8 mouse cellular contexts compared by ENCODE assay signal in the genomic region with DNA sequence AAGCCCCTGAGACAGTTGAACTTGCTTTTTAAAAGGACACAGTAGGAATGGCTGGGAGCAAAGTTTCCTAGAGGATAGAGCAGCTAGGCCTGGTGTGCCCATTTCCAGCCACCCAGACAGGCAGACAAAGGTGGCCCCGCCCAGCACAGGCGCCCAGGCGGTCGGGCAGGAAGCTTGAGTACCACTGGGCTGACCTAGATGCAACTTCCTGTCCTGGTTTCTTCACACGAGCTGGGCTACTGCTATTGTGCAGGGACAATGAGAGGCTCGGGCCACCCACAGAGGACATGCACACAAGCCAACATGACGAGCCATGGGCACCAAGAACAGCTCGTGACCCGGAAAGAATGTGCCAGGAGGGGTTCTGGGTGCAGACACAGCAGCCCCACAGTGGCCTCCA.
DNase-seq lines count a peak whose midpoint lies in the region; ATAC-seq and TF ChIP-seq lines count a peak whose summit lies in the region.

No protein-coding gene starts in this region.

- H3K36me3 ChIP-seq in embryonic facial prominence, embryonic 10.5 days (replicated peaks) = peaks cover 11% of the 10 kb centered on the region
- H3K36me3 ChIP-seq in hindbrain, embryonic 12.5 days = 0 out of 2 replicates have a peak, but pooled peaks cover 4% of the 10 kb centered on the region
- H3K36me3 ChIP-seq in liver, embryonic 15.5 days (replicated peaks) = peaks cover 13% of the 10 kb centered on the region
- H3K36me3 ChIP-seq in small intestine, adult 2 months (ENCODE audit: control insufficient read depth, insufficient read depth, low read length) = no peaks in the 10 kb centered on the region

- H3K4me1 ChIP-seq in embryonic facial prominence, embryonic 10.5 days = peaks cover 69% of the 10 kb centered on the region
- H3K4me1 ChIP-seq in hindbrain, embryonic 12.5 days = peaks cover 51% of the 10 kb centered on the region
- H3K4me1 ChIP-seq in liver, embryonic 15.5 days (replicated peaks) = peaks cover 37% of the 10 kb centered on the region
- H3K4me1 ChIP-seq in small intestine, adult 2 months (ENCODE audit: control insufficient read depth, insufficient read depth, insufficient read length, low read length) = peaks cover 17% of the 10 kb centered on the region

- WGBS in embryonic facial prominence, embryonic 10.5 days = 58% methylated on average over 9 of the region's 9 CpGs
- WGBS in hindbrain, embryonic 12.5 days = 34% methylated on average over 9 of the region's 9 CpGs
- WGBS in liver, embryonic 15.5 days (ENCODE audit: insufficient replicate concordance) = 33% methylated on average over 9 of the region's 9 CpGs
- WGBS in small intestine, adult 2 months = 60% methylated on average over 9 of the region's 9 CpGs

- no peaks in the 10 kb centered on the region for H3K27me3 ChIP-seq in embryonic facial prominence, embryonic 10.5 days (replicated peaks; ENCODE audit: low read depth, poor library complexity, severe bottlenecking)
- no peaks in the 10 kb centered on the region for H3K27me3 ChIP-seq in hindbrain, embryonic 12.5 days
- H3K27me3 ChIP-seq in liver, embryonic 15.5 days = no peaks in the 10 kb centered on the region
- no peaks in the 10 kb centered on the region for H3K27me3 ChIP-seq in small intestine, adult 2 months (ENCODE audit: control insufficient read depth, insufficient read depth, low read length)

- no peak overlapping the region for H3K9ac ChIP-seq in hindbrain, embryonic 12.5 days
- no peak overlapping the region for H3K9ac ChIP-seq in liver, embryonic 15.5 days

- no peaks in the 10 kb centered on the region for H3K9me3 ChIP-seq in embryonic facial prominence, embryonic 10.5 days
- H3K9me3 ChIP-seq in hindbrain, embryonic 12.5 days (replicated peaks) = no peaks in the 10 kb centered on the region
- H3K9me3 ChIP-seq in liver, embryonic 15.5 days (replicated peaks) = no peaks in the 10 kb centered on the region

- ATAC-seq in hindbrain, embryonic 12.5 days (ENCODE audit: low FRiP score) = no peak
- peak; percentile 23; the same call in 1 of the 2 replicates for ATAC-seq in liver, embryonic 15.5 days (ENCODE audit: insufficient read depth)
- no peak for ATAC-seq in megakaryocyte-erythroid progenitor cell, adult 5-6 weeks (replicated peaks; ENCODE audit: low FRiP score, low TSS enrichment, poor library complexity, severe bottlenecking)

- no peak overlapping the region for H3K4me3 ChIP-seq in embryonic facial prominence, embryonic 10.5 days
- no peak overlapping the region for H3K4me3 ChIP-seq in hindbrain, embryonic 12.5 days
- no peak overlapping the region for H3K4me3 ChIP-seq in liver, embryonic 15.5 days (replicated peaks)
- no peak overlapping the region for H3K4me3 ChIP-seq in small intestine, adult 2 months (ENCODE audit: low read depth, low read length)

- peak; percentile 46 to 79 for DNase-seq in left cerebral cortex, postnatal 14 days (ENCODE audit: low spot score in 2 of 2)
- no peak for DNase-seq in left cerebral cortex, postnatal 36 days (ENCODE audit: low spot score in 2 of 2)
- DNase-seq in embryonic facial prominence, embryonic 10.5 days (ENCODE audit: low spot score) = no peak
- DNase-seq in right cerebral cortex, adult 2 months (ENCODE audit: low spot score in 2 of 2) = no peak

- no peak for TF ChIP-seq POLR2A in small intestine, adult 2 months (IDR thresholded peaks at IDR 0.05; ENCODE audit: low read depth, low read length)

- no peak for TF ChIP-seq CTCF in small intestine, adult 2 months (IDR thresholded peaks at IDR 0.05; ENCODE audit: extremely low read depth, insufficient read length, insufficient replicate concordance, low read depth, low read length)

- intact Hi-C loops in left cerebral cortex, postnatal 14 days (cut with DNase I) = loop anchor here (5.0 kb wide), 1 partner anchor 132 kb away; no protein-coding TSS in a partner anchor
- intact Hi-C loops in left cerebral cortex, postnatal 36 days (cut with DNase I) = no loop called here

- H3K4me2 ChIP-seq in hindbrain, embryonic 12.5 days (replicated peaks) = no peak overlapping the region
- peak overlapping the region; percentile 30 for H3K4me2 ChIP-seq in liver, embryonic 15.5 days

- peak overlapping the region; percentile 64 for H3K27ac ChIP-seq in embryonic facial prominence, embryonic 10.5 days (replicated peaks)
- H3K27ac ChIP-seq in hindbrain, embryonic 12.5 days = peak overlapping the region; percentile 31; the same call in 1 of the 2 replicates
- peak overlapping the region; percentile 53 for H3K27ac ChIP-seq in liver, embryonic 15.5 days (replicated peaks)
- H3K27ac ChIP-seq in small intestine, adult 2 months (ENCODE audit: insufficient read depth, low read depth, low read length) = peak overlapping the region; percentile 24; the same call in 1 of the 2 replicates

Comparison
In these comparisons a context has a peak if more than half of its experiments do, and no peak if none do; other contexts are left out.
1. DNase-seq: peak in left cerebral cortex, postnatal 14 days (2 of 2); none in left cerebral cortex, postnatal 36 days (0 of 2), embryonic facial prominence, embryonic 10.5 days (single experiment) and right cerebral cortex, adult 2 months (0 of 2).
2. Peak in every context shown above with its lines, with median percentiles within 50 percentile points of each other: H3K27ac ChIP-seq.